Mouse (Mus musculus): Measurements from ENCODE around the gene Jade2. TPM values are rescaled to one million over a fixed set of nuclear protein-coding genes. Genes with fewer than 3 reads are reported as not detected.

Jade2 gene
- polyA plus RNA-seq, 1 experiment from 2014 or later = 0.82 TPM

DNA sequence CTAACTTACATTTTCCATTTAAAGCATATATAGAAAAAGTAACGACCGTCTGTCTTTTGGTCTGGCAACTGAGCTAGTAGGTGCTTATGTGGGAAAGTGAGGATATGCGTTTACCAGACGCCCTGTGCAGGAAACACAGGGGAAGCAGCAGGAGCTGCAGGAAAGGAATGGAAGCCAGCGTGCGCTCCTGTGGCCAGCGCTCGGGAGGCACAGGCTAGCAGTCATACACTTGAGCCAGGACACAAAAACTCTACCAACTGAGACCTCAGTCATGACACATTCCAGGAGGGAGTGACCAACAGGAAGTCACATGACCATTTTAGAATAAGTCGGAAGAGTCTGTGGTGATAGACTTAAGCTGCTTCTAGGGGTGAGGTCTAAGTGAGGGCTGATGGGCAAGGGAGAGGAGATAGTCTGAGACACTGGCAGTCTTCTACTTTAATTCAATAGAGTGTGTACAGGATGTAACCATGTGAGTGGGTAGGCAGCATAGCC, 76.6 kb downstream of the Jade2 start:
- Histone ChIP-seq H3K4me1 (replicated peaks) (peaks cover 3% of the 10 kb centered on the region; the same call in 1 of the 2 replicates), H3K27me3 (no peaks in the 10 kb centered on the region), H3K36me3 (peaks cover 46% of the 10 kb centered on the region), H3K4me2 (no peak overlapping the region), H3K4me3 (no peak overlapping the region), H3K9ac (no peak overlapping the region), H3K27ac (no peak overlapping the region), H3K9me3 (replicated peaks) (no peaks in the 10 kb centered on the region)
- ATAC-seq (replicated peaks; ENCODE audit: insufficient number of reproducible peaks, insufficient read depth, low FRiP score, low read depth) = no peak
- WGBS = 73% methylated on average over 9 of the region's 9 CpGs

DNA sequence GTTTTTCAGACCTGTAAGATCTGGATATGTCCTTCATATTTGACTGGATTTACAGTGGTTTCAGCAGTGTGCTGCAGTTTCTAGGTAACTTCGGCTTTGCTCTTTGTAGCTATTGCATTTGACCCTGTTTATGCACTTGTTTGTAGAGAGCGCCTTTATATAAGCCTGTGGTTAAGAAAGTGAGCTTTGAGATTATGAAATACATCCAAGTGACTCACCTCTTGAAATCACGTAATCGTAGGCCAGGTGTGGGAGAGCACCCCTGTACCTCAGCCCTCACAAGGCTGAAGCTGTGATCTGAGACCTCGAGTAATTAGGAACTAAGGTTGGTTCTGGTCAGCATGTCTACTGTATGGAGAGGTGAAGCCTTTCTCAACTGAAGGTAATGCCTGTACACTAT, 80.0 kb downstream of the Jade2 start:
- ATAC-seq (replicated peaks; ENCODE audit: insufficient number of reproducible peaks, insufficient read depth, low FRiP score, low read depth) = no peak
- WGBS = 91% methylated on average over 5 of the region's 5 CpGs
- H3K4me2 ChIP-seq = no peak overlapping the region
- H3K4me1 ChIP-seq (replicated peaks) = peaks cover 3% of the 10 kb centered on the region; the same call in 1 of the 2 replicates
- peaks cover 25% of the 10 kb centered on the region for H3K36me3 ChIP-seq
- no peaks in the 10 kb centered on the region for H3K27me3 ChIP-seq
- H3K9me3 ChIP-seq (replicated peaks) = no peaks in the 10 kb centered on the region
- H3K27ac ChIP-seq = no peak overlapping the region
- H3K9ac ChIP-seq = no peak overlapping the region
- H3K4me3 ChIP-seq = no peak overlapping the region

DNA sequence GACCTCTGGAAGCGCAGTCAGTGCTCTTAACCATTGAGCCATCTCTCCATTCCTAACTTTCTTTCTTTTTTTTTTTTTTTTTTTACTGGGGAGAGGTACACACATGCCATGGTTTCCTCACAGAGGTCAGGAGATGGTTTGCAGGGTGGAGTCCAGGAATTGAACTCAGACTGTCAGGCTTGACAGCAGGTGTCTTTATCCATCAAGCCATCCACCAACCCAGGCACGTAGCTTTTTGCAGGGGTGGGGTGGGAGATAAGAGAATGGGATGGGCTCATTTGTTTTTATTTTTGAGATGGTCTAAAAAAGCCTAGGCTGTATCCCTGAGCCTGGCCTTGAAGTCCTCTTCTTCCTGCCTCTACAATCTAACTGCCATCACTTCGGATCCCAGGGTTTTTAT, 81.9 kb downstream of the Jade2 start:
- Histone ChIP-seq H3K4me3 (no peak overlapping the region), H3K4me1 (replicated peaks) (no peaks in the 10 kb centered on the region), H3K9ac (no peak overlapping the region), H3K4me2 (no peak overlapping the region), H3K36me3 (peaks cover 7% of the 10 kb centered on the region; the same call in 1 of the 2 replicates), H3K27ac (no peak overlapping the region), H3K9me3 (replicated peaks) (no peaks in the 10 kb centered on the region), H3K27me3 (no peaks in the 10 kb centered on the region)
- WGBS = 85% methylated on average over 3 of the region's 3 CpGs
- ATAC-seq (replicated peaks; ENCODE audit: insufficient number of reproducible peaks, insufficient read depth, low FRiP score, low read depth) = no peak

DNA sequence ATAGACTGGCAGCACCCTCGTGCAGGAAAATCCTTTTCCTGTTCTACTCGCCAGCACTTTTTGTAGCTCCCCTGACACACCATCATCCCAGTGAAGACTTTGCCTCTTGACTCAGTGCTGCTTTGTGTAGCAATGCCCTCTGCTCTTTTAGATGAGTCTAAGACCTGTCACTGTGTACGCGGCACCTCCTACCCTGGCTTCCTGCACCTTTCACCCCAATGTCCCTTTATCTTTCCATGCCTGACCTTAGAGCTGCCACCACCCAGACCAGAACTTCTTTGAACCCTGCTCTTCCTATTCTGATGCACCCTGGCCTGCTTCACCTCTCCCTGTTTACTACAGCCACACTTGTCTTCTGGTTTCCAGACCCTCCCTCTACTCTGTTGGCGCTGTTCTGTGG, 89.2 kb downstream of the Jade2 start:
- 68% methylated on average over 5 of the region's 5 CpGs for WGBS
- ATAC-seq (replicated peaks; ENCODE audit: insufficient number of reproducible peaks, insufficient read depth, low FRiP score, low read depth) = no peak
- Histone ChIP-seq H3K4me3 (no peak overlapping the region), H3K9me3 (replicated peaks) (no peaks in the 10 kb centered on the region), H3K9ac (no peak overlapping the region), H3K27me3 (no peaks in the 10 kb centered on the region), H3K27ac (no peak overlapping the region), H3K36me3 (no peaks in the 10 kb centered on the region), H3K4me2 (no peak overlapping the region), H3K4me1 (replicated peaks) (peaks cover 10% of the 10 kb centered on the region)

DNA sequence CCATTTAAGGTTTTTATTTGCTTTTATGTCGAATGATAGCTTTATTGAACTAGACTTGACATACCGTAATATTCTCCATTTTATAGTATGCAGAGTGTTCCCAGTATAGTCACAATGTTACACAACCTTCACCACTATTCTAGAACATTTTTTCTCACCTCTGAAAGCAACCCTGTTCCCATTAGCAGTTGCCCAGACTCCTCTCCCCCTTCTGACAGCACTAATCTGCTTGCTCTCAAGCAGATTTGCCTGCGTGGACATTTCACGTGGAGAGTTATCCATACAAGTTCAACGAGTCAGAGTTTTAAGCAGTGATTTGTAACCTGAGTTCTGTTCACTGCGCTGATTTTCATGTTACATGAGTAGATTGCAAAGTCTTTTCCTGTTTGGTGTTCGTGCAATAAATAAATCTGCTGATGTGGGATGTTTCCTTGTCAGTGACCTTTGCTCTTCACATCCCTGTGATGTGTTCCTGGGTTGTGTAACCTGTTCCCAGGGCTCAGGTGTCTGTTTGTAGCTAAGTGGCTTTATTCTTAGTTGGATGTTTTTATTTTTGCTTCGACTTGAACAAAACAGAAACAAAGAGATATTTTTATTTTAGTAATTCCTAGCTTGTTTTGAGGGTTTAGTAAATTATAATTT, 89.8 kb downstream of the Jade2 start:
- Histone ChIP-seq H3K27ac (no peak overlapping the region), H3K4me3 (no peak overlapping the region), H3K9ac (no peak overlapping the region), H3K27me3 (no peaks in the 10 kb centered on the region), H3K4me1 (replicated peaks) (peaks cover 10% of the 10 kb centered on the region), H3K4me2 (no peak overlapping the region), H3K36me3 (no peaks in the 10 kb centered on the region), H3K9me3 (replicated peaks) (no peaks in the 10 kb centered on the region)
- WGBS = 61% methylated on average over 8 of the region's 8 CpGs
- ATAC-seq (replicated peaks; ENCODE audit: insufficient number of reproducible peaks, insufficient read depth, low FRiP score, low read depth) = no peak

DNA sequence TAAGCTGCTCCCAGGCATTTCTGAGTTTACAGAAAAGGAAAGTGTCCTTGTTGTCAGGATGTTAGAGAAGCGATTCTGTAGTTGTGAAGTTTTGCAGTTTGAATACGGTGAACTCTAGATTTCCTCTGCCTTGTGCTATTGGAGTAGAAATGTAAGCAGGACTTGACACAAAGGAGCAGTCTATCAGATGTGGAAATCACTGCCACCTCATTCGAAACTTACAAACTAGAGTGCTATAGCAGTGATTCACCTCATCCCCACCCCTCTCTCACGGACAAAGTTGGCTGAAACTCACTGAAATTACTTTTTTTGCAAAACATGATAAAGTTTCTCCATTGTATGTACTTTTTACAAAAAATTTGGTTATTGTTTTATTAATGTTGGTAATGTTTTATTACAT, 92.6 kb downstream of the Jade2 start:
- no peak overlapping the region for H3K9ac ChIP-seq
- H3K4me3 ChIP-seq = peak overlapping the region; percentile 88
- WGBS = 81% methylated on average over 4 of the region's 4 CpGs

DNA sequence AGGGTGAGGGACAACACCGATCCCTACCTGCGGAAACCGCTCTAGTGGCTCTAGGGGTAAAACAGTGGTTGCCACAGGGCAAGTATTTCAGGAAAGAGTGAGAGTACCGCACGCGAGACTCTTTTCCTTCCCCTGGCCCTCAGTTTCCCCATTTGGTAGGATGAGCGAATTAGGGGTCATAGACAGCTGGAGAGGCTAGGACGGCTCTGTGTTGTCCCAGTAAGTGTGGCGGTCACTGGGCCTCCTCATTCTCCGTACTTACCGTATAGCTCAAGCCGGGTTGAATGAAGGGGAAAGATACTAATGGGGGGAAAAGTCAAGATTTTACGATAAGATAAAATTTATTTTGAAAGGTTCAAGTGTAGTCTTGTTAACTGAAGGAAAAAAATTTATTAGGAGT, 93.5 kb downstream of the Jade2 start:
- Histone ChIP-seq H3K27me3 (0 out of 2 replicates have a peak, but pooled peaks cover 3% of the 10 kb centered on the region), H3K27ac (no peak overlapping the region), H3K9me3 (replicated peaks) (no peaks in the 10 kb centered on the region), H3K4me1 (replicated peaks) (peaks cover 10% of the 10 kb centered on the region), H3K4me2 (peak overlapping the region; percentile 90), H3K9ac (peak overlapping the region; percentile 93), H3K4me3 (peak overlapping the region; percentile 88), H3K36me3 (no peaks in the 10 kb centered on the region)
- WGBS = 4% methylated on average over 13 of the region's 13 CpGs
- ATAC-seq (replicated peaks; ENCODE audit: insufficient number of reproducible peaks, insufficient read depth, low FRiP score, low read depth) = no peak

More for the DNA sequence above, 92.6 kb downstream of the Jade2 start:
- Histone ChIP-seq H3K9me3 (replicated peaks) (no peaks in the 10 kb centered on the region), H3K27me3 (0 out of 2 replicates have a peak, but pooled peaks cover 3% of the 10 kb centered on the region), H3K27ac (no peak overlapping the region), H3K4me1 (replicated peaks) (peaks cover 10% of the 10 kb centered on the region), H3K36me3 (no peaks in the 10 kb centered on the region), H3K4me2 (peak overlapping the region; percentile 90)
- ATAC-seq (replicated peaks; ENCODE audit: insufficient number of reproducible peaks, insufficient read depth, low FRiP score, low read depth) = no peak

Other genes starting within 250 kb of the Jade2 start
- gene Nhp2, start 237.9 kb downstream of the Jade2 start, polyA plus RNA-seq (2015; fragmentation: Nextera tagmentation; extraction: Ambion mirVana) = 64.8 and 79.8 TPM in 2 replicates
- 25.6 and 36.8 TPM in 2 replicates for gene Rmnd5b, start 221.8 kb downstream of the Jade2 start, polyA plus RNA-seq (2015; fragmentation: Nextera tagmentation; extraction: Ambion mirVana)
- 16.6 and 18.8 TPM in 2 replicates for gene N4bp3, start 206.8 kb downstream of the Jade2 start, polyA plus RNA-seq (2015; fragmentation: Nextera tagmentation; extraction: Ambion mirVana)
- gene D930048N14Rik, start 206.7 kb downstream of the Jade2 start, polyA plus RNA-seq (2015; fragmentation: Nextera tagmentation; extraction: Ambion mirVana) = 1.00 and 1.5 TPM in 2 replicates
- gene 0610009B22Rik, start 168.8 kb downstream of the Jade2 start, polyA plus RNA-seq (2015; fragmentation: Nextera tagmentation; extraction: Ambion mirVana) = 55.5 and 72.2 TPM in 2 replicates
- 8.8 and 10.6 TPM in 2 replicates for gene Sec24a, start 94.0 kb downstream of the Jade2 start, polyA plus RNA-seq (2015; fragmentation: Nextera tagmentation; extraction: Ambion mirVana)
- 115 and 137 TPM in 2 replicates for gene Sar1b, start 94.0 kb downstream of the Jade2 start, polyA plus RNA-seq (2015; fragmentation: Nextera tagmentation; extraction: Ambion mirVana)
- gene Cdkn2aipnl, start 110.0 kb upstream of the Jade2 start, polyA plus RNA-seq (2015; fragmentation: Nextera tagmentation; extraction: Ambion mirVana) = 60.6 and 69.0 TPM in 2 replicates
- gene Ube2b, start 143.1 kb upstream of the Jade2 start, polyA plus RNA-seq (2015; fragmentation: Nextera tagmentation; extraction: Ambion mirVana) = 243 and 292 TPM in 2 replicates
- gene Cdkl3, start 146.6 kb upstream of the Jade2 start, polyA plus RNA-seq (2015; fragmentation: Nextera tagmentation; extraction: Ambion mirVana) = 9.8 and 10.2 TPM in 2 replicates
- 62.0 and 67.0 TPM in 2 replicates for gene Ppp2ca, start 241.0 kb upstream of the Jade2 start, polyA plus RNA-seq (2015; fragmentation: Nextera tagmentation; extraction: Ambion mirVana)

All from heart, embryonic 15.5 days (tissue).